Mouse (Mus musculus) CD4-positive, CD25-positive, alpha-beta regulatory T cell, adult 4 months (primary cell): Measurements from ENCODE around the gene Omt2b. TPM values are rescaled to one million over a fixed set of nuclear protein-coding genes. Genes with fewer than 3 reads are reported as not detected.

Source experiments
- polyA plus RNA-seq, 2 experiments: library from polyadenylated mRNA; unstranded; fragments of 100-300 nt; shearing (Covaris generic); gene quantifications; one replicate each; pipeline ENCODE4 v1.2.1; 2017

Gene Omt2b
- polyA plus RNA-seq, 2 experiments from 2014 or later = not detected

Other genes starting within 250 kb of the Omt2b start
- 10 to 100 TPM; 25.4 to 29.3 TPM for gene Fbxo9, start 218.5 kb upstream of the Omt2b start, polyA plus RNA-seq
- gene Ick, start 218.4 kb upstream of the Omt2b start, polyA plus RNA-seq = 10 to 100 TPM in 1 of 2 experiments, 1 to 10 TPM in 1; 9.0 to 10.2 TPM
- 10 to 100 TPM; 64.6 to 66.5 TPM for gene Gsta4, start 144.8 kb upstream of the Omt2b start, polyA plus RNA-seq
- not detected for gene Gsta1, start 96.9 kb upstream of the Omt2b start, polyA plus RNA-seq
- not detected for gene Gm3776, start 70.5 kb upstream of the Omt2b start, polyA plus RNA-seq
- gene Gm10639, start 37.7 kb upstream of the Omt2b start, polyA plus RNA-seq = not detected
- not detected for gene Omt2a, start 12.8 kb upstream of the Omt2b start, polyA plus RNA-seq
- not detected for gene Gsta2, start 28.2 kb downstream of the Omt2b start, polyA plus RNA-seq
- not detected for gene Dppa5a, start 40.6 kb downstream of the Omt2b start, polyA plus RNA-seq
- not detected for gene Ooep, start 51.1 kb downstream of the Omt2b start, polyA plus RNA-seq
- gene Ddx43, start 68.2 kb downstream of the Omt2b start, polyA plus RNA-seq = 1 to 10 TPM; 2.6 to 4.7 TPM
- gene Cgas, start 115.6 kb downstream of the Omt2b start, polyA plus RNA-seq = 1 to 10 TPM; 2.3 to 3.1 TPM
- gene Mto1, start 120.6 kb downstream of the Omt2b start, polyA plus RNA-seq = 10 to 100 TPM; 15.6 to 19.1 TPM
- under 1 TPM in 1 of 2 experiments, not detected in 1; 0.51 TPM for gene Gm17324, start 121.2 kb downstream of the Omt2b start, polyA plus RNA-seq
- gene Eef1a1, start 161.6 kb downstream of the Omt2b start, polyA plus RNA-seq = over 10,000 TPM; 10,256 to 11,102 TPM